Comparison of ENCODE assay signal across 13 mouse cellular contexts in genomic region chr17:84844950-84845349, GRCm38 (mm10). TPM values are rescaled to one million over a fixed set of nuclear protein-coding genes. Genes with fewer than 3 reads are reported as not detected.
DNase-seq lines count a peak whose midpoint lies in the region; ATAC-seq and TF ChIP-seq lines count a peak whose summit lies in the region.
"Had no signal": no experiment of that assay in that cellular context is flagged by ENCODE, and none has a peak within 500 bp of the region (broad histone marks: within the 10 kb centered on the region; RNA-seq: fewer than 3 reads in every experiment).

No protein-coding gene starts in this region.

- WGBS in thymus, adult 2 months = 5% methylated on average over 13 of the region's 13 CpGs
- 94% methylated on average over 13 of the region's 13 CpGs for whole genome bisulfite sequencing in cerebellum, adult 2 months

- TF ChIP-seq POLR2A in thymus, adult 2 months (IDR thresholded peaks at IDR 0.05; ENCODE audit: control insufficient read depth, extremely low read depth, insufficient read depth, low read length, poor library complexity) = 0 out of 2 replicates have a peak, but pooled peaks have one; percentile 37
- TF ChIP-seq POLR2A in cerebellum, adult 2 months (IDR thresholded peaks at IDR 0.05; ENCODE audit: borderline replicate concordance, insufficient read depth, low read length) = no peak

- H3K36me3 ChIP-seq in thymus, adult 2 months (ENCODE audit: control insufficient read depth, insufficient read depth, low read length) = no peaks in the 10 kb centered on the region
- H3K36me3 ChIP-seq: embryonic facial prominence, embryonic 12.5 days; heart, embryonic 13.5 days had no signal

- H3K4me1 ChIP-seq in thymus, adult 2 months (replicated peaks; ENCODE audit: control insufficient read depth, insufficient read depth, low read length) = peaks cover 30% of the 10 kb centered on the region
- H3K4me1 ChIP-seq in cerebellum, adult 2 months (ENCODE audit: control insufficient read depth, insufficient read depth, low read length) = peaks cover 5% of the 10 kb centered on the region; the same call in 1 of the 2 replicates
- H3K4me1 ChIP-seq: embryonic facial prominence, embryonic 12.5 days; heart, embryonic 13.5 days had no signal

- no peak overlapping the region for H3K4me3 ChIP-seq in thymus, adult 2 months (ENCODE audit: control insufficient read depth, insufficient read depth, low read length)
- no peak overlapping the region for H3K4me3 ChIP-seq in cerebellum, adult 2 months (replicated peaks; ENCODE audit: insufficient read depth, low read depth, low read length)
- H3K4me3 ChIP-seq: embryonic facial prominence, embryonic 12.5 days; heart, embryonic 13.5 days had no signal

- no peaks in the 10 kb centered on the region for H3K27me3 ChIP-seq in thymus, adult 2 months (ENCODE audit: control insufficient read depth, insufficient read depth, low read length)
- H3K27me3 ChIP-seq in cerebellum, adult 2 months (ENCODE audit: control insufficient read depth, insufficient read depth, low read length) = no peaks in the 10 kb centered on the region
- H3K27me3 ChIP-seq: embryonic facial prominence, embryonic 12.5 days had no signal

- H3K27ac ChIP-seq in thymus, adult 2 months (ENCODE audit: control insufficient read depth, insufficient read depth, low read length) = peak overlapping the region; percentile 96
- no peak overlapping the region for H3K27ac ChIP-seq in cerebellum, adult 2 months (ENCODE audit: insufficient read depth, low read length)
- H3K27ac ChIP-seq: embryonic facial prominence, embryonic 12.5 days; heart, embryonic 13.5 days had no signal

- TF ChIP-seq CTCF in thymus, adult 2 months (IDR thresholded peaks at IDR 0.05; ENCODE audit: borderline replicate concordance, control insufficient read depth, extremely low read depth, insufficient read depth, low read length, poor library complexity) = peak; percentile 33; the same call in 1 of the 2 replicates
- TF ChIP-seq CTCF in cerebellum, adult 2 months (IDR thresholded peaks at IDR 0.05; ENCODE audit: borderline replicate concordance, insufficient read depth, low read depth, low read length) = no peak

- ATAC-seq in CD4-positive, CD25-positive, alpha-beta regulatory T cell, adult 4 months = peak; percentile 97
- ATAC-seq in common myeloid progenitor, adult 5-6 weeks (replicated peaks; ENCODE audit: low read depth, poor library complexity, severe bottlenecking) = peak; percentile 100
- peak; percentile 99 for ATAC-seq in megakaryocyte progenitor cell, adult 5-6 weeks (replicated peaks; ENCODE audit: poor library complexity)
- ATAC-seq: forebrain, embryonic 16.5 days had no signal

- DNase-seq in thymus, adult 2 months = peak; percentile 80
- DNase-seq in left cerebral cortex, adult 11 months (ENCODE audit: low spot score) = no peak
- no peak for DNase-seq in retina, postnatal 1 day
- DNase-seq in cerebellum, adult 2 months = no peak
- DNase-seq: adrenal gland, adult 2 months; kidney, postnatal 4 days; lung, adult 18-20 months had no signal

RNA-seq across cellular contexts. Expression of gene Lrpprc, which starts 54.4 kb away (rescaled TPM):
- 10 to 100 TPM in 1 of 2 experiments, 1 to 10 TPM in 1; 9.9 to 11.8 TPM for polyA plus RNA-seq in CD4-positive, CD25-positive, alpha-beta regulatory T cell, adult 4 months (2017; shearing (Covaris generic))
- total RNA-seq in common myeloid progenitor, adult 5-6 weeks (2017) = 83.9 and 86.6 TPM in 2 replicates
- 42.0 and 53.0 TPM in 2 replicates for total RNA-seq in megakaryocyte progenitor cell, adult 5-6 weeks (2015)
- 76.3 and 91.4 TPM in 2 replicates for total RNA-seq in megakaryocyte progenitor cell, adult 5-6 weeks (2017)
- polyA plus RNA-seq in thymus, adult 2 months (2012; rRNA removed) = 10.0 and 12.6 TPM in 2 replicates
- 39.6 and 40.3 TPM in 2 replicates for polyA plus RNA-seq in cerebellum, adult 2 months (2012; rRNA removed)
